Mouse (Mus musculus) thymus, postnatal 0 days (tissue): Measurements from ENCODE around the gene Tut7. TPM values are rescaled to one million over a fixed set of nuclear protein-coding genes. Genes with fewer than 3 reads are reported as not detected.
"Not testable (repeated sequence)": the region's sequence is repeated elsewhere in the genome, so short reads cannot be mapped to it uniquely, and the experiment has no call there.

Experiments used
- DNase-seq: peaks from one replicate; pipeline ENCODE4 v3.0.0-alpha.2; 2015; ENCODE audit warnings: low spot score
- polyA plus RNA-seq: library from polyadenylated mRNA; unstranded; fragments of >200 nt; fragmentation: Nextera tagmentation; extraction: Ambion mirVana; gene quantifications from 2 replicates; pipeline ENCODE4 v1.2.1, GENCODE M21; 2015

Tut7 gene
- polyA plus RNA-seq, 1 experiment from 2014 or later: 68.0 TPM

DNA sequence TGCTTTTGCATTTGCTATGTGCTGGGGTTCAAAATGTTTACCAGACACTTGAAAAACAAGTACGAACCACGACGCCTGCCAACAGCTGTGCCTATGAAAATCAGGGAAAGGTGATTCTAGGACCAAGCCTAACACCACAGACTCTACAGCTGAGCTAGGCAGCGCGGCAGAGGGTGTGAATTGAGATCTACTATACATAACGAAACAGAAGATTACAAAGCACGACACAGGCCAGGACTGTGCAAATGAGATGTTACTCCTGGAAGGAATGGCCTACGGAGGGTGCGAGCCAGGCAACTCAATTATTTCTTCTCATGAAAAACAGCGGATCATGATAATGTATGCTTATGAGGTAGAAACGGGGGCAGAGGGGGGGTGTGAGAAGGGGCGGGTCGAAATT is 54.4 kb downstream of the Tut7 start:
- DNase-seq: no peak

DNA sequence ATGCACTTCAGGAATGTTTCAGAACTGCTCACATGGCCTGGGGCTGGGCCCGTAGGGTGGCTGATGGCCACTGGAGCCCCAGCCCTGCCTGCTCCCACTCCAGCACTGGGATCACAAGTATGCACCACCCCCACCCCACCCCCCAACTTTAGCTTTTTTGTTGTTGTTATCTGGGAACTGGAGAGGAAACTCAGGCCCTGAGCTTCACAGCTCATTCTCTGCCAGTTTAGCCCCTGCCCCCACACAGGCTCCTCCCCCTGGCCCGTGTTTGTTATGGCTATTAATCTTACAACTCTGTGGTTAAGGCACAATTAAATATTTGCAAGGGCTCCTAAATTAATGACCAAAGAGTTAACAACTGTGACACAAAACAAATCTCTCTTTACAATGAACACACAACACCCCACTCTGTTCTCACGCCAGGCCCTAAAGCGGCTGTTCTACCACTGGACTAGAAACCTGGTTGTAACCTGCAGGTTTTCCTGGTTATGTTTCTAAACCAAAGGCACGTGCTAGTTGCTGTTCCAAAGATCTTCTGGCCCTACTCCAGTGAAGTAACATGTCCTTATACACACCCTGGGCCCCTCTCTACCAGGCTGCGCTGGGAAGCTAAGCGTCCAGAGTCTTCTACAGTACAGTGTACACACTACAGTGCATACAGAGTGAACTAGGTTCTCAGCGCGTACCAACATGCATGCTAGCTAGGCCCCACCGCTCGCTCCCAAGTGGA is 56.0 kb downstream of the Tut7 start:
- no peak for DNase-seq

DNA sequence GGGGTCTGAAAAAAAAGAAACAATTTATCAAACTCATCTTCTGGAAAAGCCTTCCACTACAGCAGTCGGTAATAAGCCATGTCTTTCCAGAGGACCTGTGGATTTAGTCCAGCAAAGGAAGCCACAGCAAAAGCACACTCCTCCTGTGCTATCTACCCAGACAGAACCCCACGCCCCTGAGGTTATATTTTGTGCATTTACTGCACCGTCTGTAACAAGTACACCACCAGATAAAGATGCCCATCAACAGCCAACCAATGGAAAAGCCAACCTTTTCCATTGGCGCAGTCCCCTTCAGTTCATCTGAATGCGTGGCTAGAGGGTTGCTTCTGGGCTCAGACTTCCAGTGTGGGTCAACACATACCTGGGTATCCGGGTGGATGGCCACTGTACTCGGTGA is 60.2 kb downstream of the Tut7 start:
- no peak for DNase-seq

DNA sequence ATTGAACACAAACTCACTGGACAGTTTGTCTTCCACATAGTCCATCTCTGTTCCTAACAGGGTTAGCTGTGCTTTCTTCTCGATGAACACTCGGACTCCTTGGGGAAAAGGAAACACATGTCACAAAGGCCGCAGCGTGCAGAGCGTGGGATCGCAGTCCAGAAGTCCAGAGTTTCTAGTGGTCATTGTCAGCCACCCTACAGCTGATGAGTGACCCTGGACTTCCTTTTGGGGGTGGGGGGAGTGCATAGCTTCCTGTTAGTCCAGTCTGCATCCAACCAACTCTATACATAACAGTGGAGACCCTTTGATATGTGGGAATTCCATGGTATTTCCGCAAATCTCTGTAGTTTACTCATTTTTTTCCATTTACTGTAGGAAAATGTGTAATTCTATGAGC is 66.0 kb downstream of the Tut7 start:
- DNase-seq: no peak

DNA sequence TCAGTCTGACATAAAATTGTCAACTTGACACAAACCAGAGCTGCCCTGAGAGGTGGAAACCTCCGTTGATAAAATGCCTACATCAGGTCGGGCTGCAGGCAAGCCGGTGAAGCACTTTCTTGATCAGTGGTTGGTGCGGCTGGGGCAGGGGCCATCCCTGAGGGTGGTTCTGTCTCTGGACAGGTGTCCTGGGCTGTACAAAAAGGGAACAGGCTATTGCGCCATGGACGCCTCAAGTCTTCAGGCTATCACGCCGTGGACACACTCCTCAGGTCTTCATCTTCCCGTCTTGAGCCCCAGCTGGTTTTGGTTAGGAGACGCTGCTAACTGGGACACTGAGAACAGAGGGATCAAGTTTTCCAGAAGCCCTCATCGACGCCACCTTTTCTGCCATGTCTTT is 72.6 kb downstream of the Tut7 start:
- DNase-seq: no peak

DNA sequence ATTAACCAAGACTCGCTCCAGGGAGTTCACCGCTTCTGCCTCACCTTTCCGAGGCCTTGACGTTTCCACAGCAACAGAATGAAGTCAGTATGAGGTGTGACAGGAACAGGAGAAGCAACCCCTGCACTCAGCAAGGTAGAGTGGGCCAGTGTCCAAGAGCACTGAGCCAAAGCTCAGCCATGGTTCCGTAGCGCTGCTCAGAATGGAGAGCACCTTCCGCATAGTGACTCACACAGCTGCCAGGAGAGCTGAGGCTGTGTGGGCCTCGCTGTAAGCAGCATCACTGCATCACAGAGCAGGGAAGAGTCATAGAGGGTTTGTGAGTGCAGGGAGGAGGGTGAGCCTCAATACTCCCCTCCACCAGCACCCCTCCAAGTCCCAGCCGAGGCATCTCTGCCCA is 76.2 kb downstream of the Tut7 start, which contains the start of gene 1700014D04Rik:
Gene 1700014D04Rik, minus strand, starts transcription at position 42 of the 400 bp plus-strand sequence.
- DNase-seq: no peak

DNA sequence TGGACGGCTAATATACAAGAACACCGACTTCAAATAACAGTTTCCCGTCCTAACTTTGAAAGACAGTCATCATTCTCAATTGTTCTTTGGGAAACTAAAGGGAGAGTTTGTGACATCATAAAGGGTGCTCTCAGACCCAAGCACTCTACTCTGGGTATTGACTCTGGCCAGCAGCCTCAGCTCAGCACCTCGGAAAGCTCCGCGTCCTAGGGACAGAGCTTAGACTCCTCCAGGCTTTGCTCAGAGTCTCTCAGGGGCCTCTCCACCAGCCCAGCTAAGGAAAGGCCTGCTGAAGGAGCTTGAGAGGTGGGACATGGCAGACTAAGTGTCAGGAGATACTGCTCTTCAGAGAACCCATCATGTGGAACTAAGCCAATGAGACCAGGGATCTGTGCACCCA is 76.8 kb downstream of the Tut7 start:
- DNase-seq: no peak

DNA sequence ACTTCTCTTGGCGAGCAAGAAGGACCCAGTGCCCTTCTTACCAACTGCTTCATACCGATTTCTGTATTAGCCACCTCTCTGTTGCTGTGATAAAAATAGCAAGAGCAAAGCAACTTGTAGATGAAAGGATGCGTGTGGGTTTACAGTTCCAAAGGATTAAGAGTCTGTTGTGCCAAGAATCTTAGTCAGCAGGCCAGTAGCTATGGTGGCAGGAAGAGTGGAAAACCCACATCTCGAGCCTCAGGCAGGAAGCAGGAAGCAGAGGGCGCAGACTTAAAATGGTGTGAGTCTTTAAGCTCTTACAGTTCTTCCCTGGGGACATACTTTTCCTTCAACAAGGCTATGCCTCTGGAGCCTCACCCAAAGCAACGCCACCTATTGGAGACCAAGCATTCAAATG is 77.5 kb downstream of the Tut7 start:
- DNase-seq: no peak

DNA sequence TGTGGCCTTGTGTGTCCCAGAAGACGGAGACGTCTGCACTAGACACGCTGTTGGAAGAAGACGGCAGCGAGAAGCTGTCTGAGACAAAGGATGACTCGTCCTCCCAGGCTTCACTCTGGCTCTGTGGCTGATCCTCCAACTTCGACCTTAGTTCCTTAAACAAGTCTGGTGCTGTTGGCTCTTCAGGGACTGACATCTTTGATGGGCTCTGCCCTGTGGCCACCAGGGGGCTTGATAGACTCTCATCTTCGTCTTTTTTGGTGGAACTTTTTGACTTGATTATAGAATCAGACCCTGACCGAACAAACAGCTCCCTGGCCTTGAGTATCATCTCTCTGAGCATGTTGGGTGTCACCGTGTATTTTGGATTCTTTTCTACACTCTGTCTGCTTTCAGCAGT is 81.2 kb downstream of the Tut7 start:
- peak; percentile 8 for DNase-seq

DNA sequence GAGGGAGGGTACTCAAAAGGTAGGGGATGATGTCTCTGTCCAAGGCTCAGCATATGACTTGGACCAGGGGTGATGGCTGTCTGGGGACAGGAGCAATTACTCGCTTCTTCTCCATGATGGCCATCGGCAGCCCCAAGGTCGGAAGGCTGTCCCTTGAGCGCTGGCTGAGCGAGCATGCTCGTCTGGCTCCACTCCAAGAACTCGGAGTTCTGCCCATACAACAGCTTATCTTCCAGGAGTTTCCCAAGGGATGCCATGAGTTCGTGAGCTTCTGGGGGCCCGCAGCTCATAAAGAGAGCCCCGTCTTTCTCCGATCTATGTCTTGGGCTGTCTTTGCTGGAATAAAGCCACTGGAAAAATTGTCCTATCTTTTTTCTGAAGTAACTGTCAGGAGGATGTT is 81.9 kb downstream of the Tut7 start:
- no peak for DNase-seq

DNA sequence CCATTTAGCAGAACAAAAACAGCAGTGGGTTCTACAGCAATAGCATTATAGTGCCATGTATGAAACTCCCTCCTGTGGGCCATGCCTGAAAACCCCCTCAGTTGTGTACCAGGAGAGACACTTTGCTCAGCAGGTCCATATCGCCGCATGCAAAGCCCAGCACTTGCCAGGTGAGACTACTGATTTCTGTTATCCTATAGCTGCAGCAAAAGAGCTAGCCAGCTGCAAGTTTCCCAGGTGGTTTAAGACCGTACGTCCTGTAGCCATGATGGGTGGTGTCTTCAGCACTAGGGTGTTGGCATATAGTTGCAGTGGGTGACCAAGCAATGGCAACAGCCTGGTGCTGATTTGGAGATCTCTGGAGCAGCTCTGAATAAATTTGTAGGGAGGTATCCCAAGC is 83.5 kb downstream of the Tut7 start:
- DNase-seq: no peak

DNA sequence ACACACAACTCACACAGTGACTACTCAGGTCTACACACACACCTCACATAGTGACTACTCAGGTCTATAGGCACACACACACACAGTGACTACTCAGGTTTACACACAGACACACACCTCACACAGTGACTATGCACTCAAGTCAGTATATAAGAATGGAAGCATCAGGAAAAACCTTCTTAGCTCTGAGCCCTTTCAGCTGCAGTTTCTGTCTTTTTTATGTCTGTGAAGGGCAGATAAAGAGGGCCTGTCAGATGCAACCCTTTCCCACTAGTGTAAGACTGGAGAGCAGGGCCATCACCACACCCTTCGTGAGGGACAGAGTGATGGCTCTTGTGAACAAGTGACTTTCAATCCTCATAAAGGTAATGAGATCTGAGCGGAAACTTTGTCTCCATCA is 84.5 kb downstream of the Tut7 start:
- no peak for DNase-seq

DNA sequence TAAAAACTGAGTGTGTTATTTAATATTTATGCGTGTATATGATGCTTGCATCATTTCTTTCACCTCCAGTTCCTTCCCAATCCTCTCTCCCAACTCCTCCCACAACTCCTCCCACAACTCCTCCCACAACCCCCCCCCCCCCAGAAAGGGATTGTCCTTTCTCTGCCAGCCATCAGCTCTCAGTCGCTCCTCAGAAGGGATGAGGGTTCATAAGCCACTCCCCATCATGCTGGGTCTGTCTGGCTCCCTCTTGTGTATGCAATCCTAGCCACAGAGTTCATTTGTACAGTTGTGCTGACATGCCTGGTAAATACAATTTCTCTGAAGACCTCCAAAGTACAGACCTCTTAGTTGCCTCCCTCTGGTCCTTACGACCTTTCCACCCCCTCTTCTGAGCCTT is 87.8 kb downstream of the Tut7 start:
- no peak for DNase-seq

DNA sequence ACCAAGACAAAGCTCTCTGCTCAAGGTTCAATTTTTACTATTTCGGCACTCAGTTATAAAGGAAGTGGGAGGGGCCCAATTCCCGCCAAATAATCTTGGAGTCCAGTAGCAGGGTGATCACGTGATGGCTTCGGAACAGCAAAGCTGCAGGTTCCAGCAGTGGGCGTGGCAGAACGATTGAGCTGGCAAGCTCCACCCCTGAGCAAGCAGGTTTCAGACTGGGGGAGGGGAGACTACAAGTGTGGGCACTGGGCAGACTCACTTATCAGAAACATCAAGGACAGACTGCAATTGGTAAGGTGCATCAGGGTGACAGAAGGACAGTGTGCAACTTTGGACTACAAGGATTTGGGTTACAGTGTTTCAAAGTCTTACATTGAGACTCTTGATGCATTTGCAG is 88.6 kb downstream of the Tut7 start:
- DNase-seq: not testable (repeated sequence)

DNA sequence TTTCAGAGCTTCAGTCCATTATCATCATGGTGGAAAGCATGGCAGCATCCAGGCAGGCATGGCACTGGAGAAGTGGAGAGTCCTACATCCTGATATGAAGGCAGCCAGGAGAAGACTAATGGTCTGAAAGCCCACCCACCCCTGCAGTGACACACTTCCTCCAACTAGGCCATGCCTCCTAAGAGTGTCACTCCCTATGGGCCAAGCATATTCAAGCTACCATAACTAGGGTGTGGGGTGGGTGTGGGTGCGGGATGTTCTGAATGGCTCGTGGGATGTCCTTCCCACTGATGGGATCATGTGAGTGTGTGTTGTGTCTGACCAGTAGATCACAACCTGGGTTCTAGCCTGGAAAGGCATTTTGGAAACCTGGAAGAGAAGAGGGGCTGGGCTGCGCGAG is 89.0 kb downstream of the Tut7 start:
- DNase-seq: no peak

DNA sequence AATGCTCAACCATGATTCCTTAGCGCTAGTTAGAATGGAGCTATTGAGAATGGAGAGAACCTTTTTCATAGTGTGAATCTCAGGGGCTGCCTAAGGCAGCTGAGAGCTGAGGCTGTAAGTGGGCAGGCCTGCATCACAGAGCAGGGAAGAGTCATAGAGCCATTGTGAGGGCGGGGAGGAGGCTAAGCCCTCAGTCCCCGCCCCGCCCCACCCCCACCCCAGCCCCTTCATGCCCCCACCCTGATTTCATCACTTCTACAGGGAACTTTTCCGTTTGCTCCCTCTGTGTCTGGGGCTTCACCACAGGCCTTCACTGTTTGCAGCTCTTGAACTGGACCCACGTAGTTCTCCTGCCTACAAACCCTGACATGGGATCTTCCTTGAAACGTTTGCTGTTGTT is 91.3 kb downstream of the Tut7 start, which contains the start of gene Spata31d1d:
Gene Spata31d1d, minus strand, starts transcription at position 101 of the 400 bp plus-strand sequence.
- no peak for DNase-seq

DNA sequence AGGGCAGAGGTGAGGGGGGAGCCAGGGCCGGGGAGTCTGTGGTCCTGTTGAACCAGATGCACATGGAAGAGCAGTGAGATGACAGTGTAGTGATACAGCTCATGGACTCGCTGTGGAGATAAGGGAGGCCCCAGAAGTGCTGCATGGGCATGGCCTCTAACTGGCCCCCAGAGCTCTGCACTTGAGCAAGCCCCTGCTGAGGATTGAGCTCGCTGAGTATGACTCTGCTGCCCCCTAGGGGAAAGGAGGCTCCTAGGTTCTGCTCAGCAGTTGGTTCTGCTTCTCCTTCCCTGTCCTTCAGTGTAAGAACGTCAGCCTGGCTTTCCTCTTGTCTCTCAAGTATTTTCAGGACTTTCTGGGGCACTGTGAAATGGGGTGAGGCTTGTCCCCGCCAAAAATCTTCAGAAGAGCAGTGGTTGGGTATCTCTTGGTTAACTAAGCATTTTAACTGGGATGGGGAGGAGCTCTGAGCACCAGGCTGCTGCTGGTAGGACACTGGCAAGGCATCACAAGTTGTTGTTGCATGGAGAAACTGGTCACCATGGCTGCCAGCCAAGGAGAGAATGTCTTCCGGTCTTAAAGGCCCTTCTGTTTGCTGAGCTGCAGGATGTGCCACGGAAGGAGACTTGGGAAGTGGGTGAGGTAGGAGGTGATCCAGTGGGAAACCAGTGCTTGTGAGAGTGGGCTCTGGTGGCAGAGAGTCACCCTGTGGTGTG is 94.4 kb downstream of the Tut7 start:
- peak; percentile 81 for DNase-seq

DNA sequence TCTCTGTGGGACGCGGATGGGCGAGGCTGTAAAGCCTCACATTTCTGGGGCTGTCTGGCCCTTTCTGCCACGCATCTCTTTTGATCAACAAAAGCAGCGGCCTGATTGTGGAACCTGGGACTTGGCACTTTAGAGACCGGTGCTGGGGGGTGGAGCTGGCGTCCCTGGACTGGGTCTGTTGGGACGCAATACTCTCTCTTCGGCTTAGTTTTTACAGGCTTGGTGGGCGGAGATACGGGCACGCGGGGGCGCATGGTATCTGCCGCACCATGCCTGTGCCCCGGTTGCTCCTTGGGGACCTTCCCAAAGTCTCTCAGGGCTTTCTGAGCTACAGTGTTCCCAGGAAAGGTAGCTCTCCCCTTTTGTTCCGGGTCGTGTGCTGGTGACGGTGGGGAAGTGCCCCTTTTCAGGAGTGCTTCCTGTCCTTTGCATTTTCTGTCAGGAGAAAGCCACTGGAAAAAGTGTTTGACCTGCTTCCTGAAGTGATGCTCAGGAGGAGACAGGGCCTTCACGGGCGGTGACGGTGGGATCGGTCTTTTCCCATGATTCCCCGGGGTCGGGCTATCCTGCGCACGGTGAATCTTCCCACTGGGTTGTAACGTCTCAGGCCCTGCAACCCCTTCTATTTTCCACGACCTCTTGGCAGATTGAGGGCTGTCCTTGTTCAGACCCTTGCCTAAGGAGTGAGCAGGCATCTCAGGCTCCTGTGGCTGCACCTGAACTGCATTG is 96.6 kb downstream of the Tut7 start:
- no peak for DNase-seq

DNA sequence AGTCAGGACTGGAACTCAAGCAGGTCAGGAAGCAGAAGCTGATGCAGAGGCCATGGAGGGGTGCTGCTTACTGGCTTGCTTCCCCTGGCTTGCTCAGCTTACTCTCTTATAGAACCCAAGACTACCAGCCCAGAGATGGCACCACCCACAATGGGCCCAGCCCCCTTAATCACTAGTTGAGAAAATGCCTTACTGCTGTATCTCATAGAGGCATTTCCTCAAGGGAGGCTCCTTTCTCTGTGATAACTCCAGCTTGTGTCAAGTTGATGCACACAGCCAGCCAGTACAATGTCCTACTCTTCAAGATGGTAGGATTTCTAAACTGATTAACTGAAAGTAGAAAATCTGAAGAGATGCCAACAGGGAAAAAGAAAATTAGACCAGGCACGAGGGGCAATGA is 100.9 kb downstream of the Tut7 start:
- DNase-seq: not testable (repeated sequence)
